Mouse (Mus musculus): ENCODE results near the gene Ptbp2. TPM values are rescaled to one million over a fixed set of nuclear protein-coding genes. Genes with fewer than 3 reads are reported as not detected.

Ptbp2 gene
- polyA plus RNA-seq, 1 experiment from 2014 or later = 256 TPM

Small RNA genes lying within 50 kb of the gene (microRNA-seq; reads per million reads assigned to microRNA genes)
- gene Gm24744 = not detected

Data from neural tube, embryonic 13.5 days (tissue).